Mouse (Mus musculus) limb, embryonic 12.5 days (tissue): ENCODE measurements around the gene Megf9. TPM values are rescaled to one million over a fixed set of nuclear protein-coding genes. Genes with fewer than 3 reads are reported as not detected.

ENCODE experiments used
- ATAC-seq: fragments of 200-750 bp; cut with Nextera tagmentation; 2 replicates; pipeline ENCODE4 v1.8.0; 2017; ENCODE audit warnings: low read depth, moderate TSS enrichment; ENCODE audit not compliant: insufficient number of reproducible peaks, insufficient read depth, low FRiP score, low TSS enrichment
- H3K27ac ChIP-seq: fragments of 300-500 bp; sonication (generic); 2 replicates; pipeline ENCODE4 v1.5.1; 2016; ENCODE audit warnings: mild to moderate bottlenecking, moderate library complexity
- H3K27me3 ChIP-seq: fragments of 300-500 bp; sonication (generic); 2 replicates; pipeline ENCODE4 v1.6.1; 2016; ENCODE audit warnings: mild to moderate bottlenecking, moderate library complexity
- H3K36me3 ChIP-seq: fragments of 300-500 bp; sonication (generic); 2 replicates; pipeline ENCODE4 v1.6.1; 2016; ENCODE audit warnings: mild to moderate bottlenecking, moderate library complexity
- H3K4me1 ChIP-seq: fragments of 300-500 bp; sonication (generic); replicated peaks from 2 replicates; pipeline ENCODE4 v1.6.1; 2016
- H3K4me2 ChIP-seq: fragments of 300-500 bp; sonication (generic); 2 replicates; pipeline ENCODE4 v1.6.1; 2016; ENCODE audit warnings: mild to moderate bottlenecking, moderate library complexity
- H3K4me3 ChIP-seq: fragments of 300-500 bp; sonication (generic); replicated peaks from 2 replicates; pipeline ENCODE4 v1.5.1; 2016; ENCODE audit warnings: mild to moderate bottlenecking
- H3K9ac ChIP-seq: fragments of 300-500 bp; sonication (generic); replicated peaks from 2 replicates; pipeline ENCODE4 v1.6.1; 2016; ENCODE audit warnings: mild to moderate bottlenecking, moderate library complexity
- H3K9me3 ChIP-seq: fragments of 300-500 bp; sonication (generic); 2 replicates; pipeline ENCODE4 v1.6.1; 2016; ENCODE audit warnings: mild to moderate bottlenecking, moderate library complexity
- WGBS: fragments of 180-500 bp; shearing (Covaris S2); methylation state at CpG from one replicate; pipeline ENCODE4 v1.1.7; 2016; 5-methylcytosine and 5-hydroxymethylcytosine counted together
- polyA plus RNA-seq: library from polyadenylated mRNA; unstranded; fragments of >200 nt; fragmentation: Nextera tagmentation; extraction: Ambion mirVana; gene quantifications from 2 replicates; pipeline ENCODE4 v1.2.1, GENCODE M21; 2016

Gene Megf9
- polyA plus RNA-seq, 1 experiment from 2014 or later: 14.1 TPM

DNA sequence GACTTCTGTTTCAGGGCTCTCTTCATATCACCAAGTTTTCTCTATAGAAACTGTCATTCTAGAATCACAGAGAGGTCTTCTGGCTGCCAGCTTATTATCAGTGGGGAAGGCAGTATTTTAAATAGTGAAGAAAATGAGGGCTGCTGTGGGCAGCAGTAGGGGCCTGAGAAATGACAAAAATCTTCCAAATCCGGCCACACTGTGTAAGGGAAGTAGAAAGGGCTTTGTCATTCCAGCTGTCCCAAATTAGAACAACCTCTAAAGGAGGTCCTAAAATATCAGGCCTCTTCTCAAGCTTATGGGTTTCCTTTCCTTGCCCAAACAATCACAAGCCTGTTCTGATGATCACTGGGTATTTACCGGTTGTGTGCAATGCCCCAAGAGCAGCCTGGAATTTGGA lies 7.6 kb upstream of the Megf9 start:
- no peaks in the 10 kb centered on the region for H3K27me3 ChIP-seq
- no peak overlapping the region for H3K4me2 ChIP-seq
- H3K4me1 ChIP-seq: no peaks in the 10 kb centered on the region
- no peaks in the 10 kb centered on the region for H3K9me3 ChIP-seq
- H3K4me3 ChIP-seq: no peak overlapping the region
- 52% methylated on average over 2 of the region's 2 CpGs for WGBS
- H3K36me3 ChIP-seq: no peaks in the 10 kb centered on the region
- no peak for ATAC-seq
- no peak overlapping the region for H3K27ac ChIP-seq
- no peak overlapping the region for H3K9ac ChIP-seq

DNA sequence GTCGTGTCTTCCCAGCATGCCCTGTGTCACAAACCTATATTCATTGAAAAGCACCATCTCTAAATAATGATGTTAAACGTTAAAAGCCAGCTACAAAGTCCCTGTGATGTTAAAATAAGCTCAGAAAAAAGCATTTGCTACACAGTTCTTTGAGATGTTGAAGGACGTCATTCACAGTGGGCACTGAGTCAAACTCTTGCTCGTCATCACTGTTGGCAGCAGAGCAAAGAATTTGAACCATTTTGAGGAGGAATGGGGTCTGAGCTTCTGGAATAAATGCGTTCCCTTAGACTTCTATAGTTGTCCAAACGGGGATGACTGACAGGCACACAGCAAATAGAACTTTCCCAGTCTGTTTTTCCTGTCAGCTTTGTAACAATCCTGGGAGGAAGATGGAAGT lies 5.9 kb upstream of the Megf9 start:
- no peak for ATAC-seq

DNA sequence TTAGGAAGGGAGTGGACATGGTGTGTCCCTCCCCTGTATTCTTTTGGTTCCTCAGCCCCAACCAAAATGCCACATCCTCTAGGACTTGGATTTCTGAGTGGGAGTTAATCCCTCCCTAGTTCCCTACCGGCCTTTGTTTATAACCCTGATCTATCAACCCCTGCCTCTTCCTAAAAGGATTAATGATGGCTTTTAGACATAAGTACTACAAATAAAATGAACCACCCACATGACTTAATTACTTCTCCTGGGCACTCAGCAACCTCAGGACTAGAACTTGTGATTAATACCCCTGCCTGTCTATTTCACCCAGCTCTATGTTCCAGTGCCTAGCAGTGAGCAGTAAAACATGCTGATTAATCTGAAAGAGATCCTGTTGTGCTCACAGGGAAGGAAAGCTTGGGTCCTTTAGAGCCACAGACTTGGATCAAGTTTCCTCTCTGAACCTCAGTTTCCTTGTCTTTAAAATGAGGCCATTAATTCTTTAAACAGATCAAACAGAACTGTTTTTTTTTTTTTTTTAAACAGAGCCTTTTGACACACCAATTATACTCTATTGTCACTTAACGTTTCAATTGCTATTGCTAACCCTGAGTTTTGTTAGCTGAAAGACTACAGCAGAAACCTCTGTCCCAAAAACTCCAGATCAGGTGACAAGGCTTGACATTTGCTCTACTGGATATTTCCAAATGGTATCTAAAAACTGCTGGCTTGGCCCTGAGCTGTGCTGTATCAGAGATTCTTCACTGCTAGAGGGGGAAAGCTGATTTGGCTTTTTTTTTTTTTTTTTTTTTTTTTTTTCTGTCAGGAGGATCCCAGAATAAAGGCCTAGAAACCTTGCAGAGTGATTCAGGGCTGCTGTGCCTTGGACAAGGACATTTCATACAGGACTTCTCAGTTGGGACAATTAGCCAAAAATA lies 2.1 kb upstream of the Megf9 start:
- no peaks in the 10 kb centered on the region for H3K36me3 ChIP-seq
- H3K4me3 ChIP-seq: no peak overlapping the region
- ATAC-seq: no peak
- no peak overlapping the region for H3K9ac ChIP-seq
- no peaks in the 10 kb centered on the region for H3K9me3 ChIP-seq
- peak overlapping the region; percentile 89; the same call in 1 of the 2 replicates for H3K4me2 ChIP-seq
- H3K27me3 ChIP-seq: no peaks in the 10 kb centered on the region
- peaks cover 26% of the 10 kb centered on the region for H3K4me1 ChIP-seq
- H3K27ac ChIP-seq: peak overlapping the region; percentile 97; the same call in 1 of the 2 replicates
- 11% methylated on average over 2 of the region's 2 CpGs for WGBS

More for the DNA sequence above, 5.9 kb upstream of the Megf9 start:
- H3K27ac ChIP-seq: no peak overlapping the region
- no peaks in the 10 kb centered on the region for H3K9me3 ChIP-seq
- H3K36me3 ChIP-seq: no peaks in the 10 kb centered on the region
- no peaks in the 10 kb centered on the region for H3K27me3 ChIP-seq
- H3K4me2 ChIP-seq: no peak overlapping the region
- H3K4me3 ChIP-seq: no peak overlapping the region
- no peak overlapping the region for H3K9ac ChIP-seq
- H3K4me1 ChIP-seq: peaks cover 10% of the 10 kb centered on the region
- WGBS: 82% methylated on average over 6 of the region's 6 CpGs

DNA sequence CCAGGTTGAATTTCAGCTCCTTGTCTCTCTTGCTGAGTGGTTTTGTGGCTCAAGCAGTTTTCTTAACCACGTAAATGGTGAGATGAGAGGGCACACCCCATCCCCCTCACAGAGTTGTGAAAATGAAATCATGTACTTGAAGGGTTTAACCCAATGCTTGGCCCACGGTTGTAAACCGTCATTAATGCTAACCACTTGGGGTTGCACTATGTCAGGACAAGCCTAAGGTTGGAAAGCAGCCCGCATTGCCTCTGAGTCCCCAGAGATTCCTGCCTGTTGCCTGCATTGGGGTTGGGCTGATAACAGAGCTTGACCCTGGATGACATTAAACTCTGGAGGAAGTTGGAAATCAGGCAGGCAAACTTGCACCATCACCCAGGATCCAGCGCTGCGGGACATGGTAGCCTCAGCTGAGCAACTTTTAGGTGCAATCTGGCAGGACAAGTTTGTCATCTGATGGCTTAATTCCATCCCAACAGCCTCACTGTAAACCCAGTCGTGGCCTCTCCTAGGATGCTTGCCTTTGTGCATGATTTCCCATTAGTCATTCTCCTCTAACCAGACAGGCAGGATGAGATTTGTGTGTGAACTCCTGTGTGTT lies 1.0 kb upstream of the Megf9 start:
- Histone ChIP-seq H3K27me3 (no peaks in the 10 kb centered on the region), H3K4me1 (peaks cover 26% of the 10 kb centered on the region), H3K36me3 (no peaks in the 10 kb centered on the region), H3K9me3 (no peaks in the 10 kb centered on the region), H3K4me2 (peak overlapping the region; percentile 89), H3K27ac (peak overlapping the region; percentile 97), H3K4me3 (peak overlapping the region; percentile 86), H3K9ac (peak overlapping the region; percentile 94)
- 21% methylated on average over 7 of the region's 7 CpGs for WGBS
- peak; percentile 4; the same call in 1 of the 2 replicates for ATAC-seq

DNA sequence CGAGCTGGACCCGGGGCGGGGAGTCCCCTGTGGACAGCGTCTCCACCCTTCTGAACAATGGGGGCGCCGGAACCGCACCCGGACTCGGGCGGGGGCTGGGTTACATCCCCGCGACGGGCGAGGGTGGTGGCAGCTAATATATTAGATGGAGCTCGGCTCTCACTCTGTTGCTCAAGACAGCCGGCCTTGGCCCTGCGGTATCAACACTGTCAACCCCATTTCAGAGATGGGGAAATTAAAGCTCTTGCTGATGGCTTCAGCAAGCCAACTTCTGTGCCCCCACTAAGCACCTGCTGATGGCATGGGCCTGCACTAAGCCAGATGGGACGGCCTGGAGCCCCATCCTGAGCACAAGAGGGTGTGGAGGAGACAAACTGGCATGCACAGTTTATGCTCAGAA lies 494 bp upstream of the Megf9 start:
- ATAC-seq: peak; percentile 12

DNA sequence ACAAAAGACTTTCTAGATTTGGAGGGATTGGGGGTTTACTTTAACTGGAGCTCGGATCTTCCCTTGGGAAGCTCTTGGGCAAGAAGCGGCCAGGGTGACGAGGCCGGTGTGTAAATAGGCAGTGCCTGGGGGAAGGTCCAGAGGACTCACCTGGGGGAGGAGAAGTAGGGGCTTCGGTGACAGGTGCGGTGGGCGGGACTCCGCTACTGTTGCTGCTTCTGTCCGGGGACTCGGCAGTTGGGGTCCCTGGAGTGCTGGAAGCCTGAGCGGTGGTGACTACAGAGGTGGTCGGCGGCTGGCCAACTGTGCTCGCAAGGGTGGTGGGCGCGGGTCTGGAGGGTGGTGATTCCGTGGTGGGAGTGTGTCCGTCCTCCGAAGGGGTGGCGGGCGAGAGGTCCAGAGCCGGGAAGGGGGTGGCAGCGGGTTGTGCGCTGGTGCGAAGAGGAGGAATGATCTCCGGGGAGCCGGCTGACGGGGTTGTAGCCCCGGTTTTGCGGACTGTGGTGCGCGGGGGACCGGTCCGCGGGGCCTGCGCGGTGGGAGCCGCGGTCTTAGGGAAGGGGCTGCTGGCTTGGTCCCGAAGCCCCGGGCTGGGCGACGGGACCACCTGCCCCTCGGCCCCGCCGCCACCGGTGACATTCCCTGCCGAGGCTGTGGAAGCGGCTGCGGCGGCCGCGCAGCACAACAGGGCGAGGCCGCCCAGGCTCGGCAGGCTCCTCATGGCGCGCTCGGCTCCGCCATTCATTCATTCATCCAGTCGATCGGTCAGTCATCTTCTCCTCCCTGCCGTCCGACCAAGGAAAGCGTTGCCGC lies 511 bp downstream of the Megf9 start:
- Histone ChIP-seq H3K4me2 (peak overlapping the region; percentile 89), H3K27ac (peak overlapping the region; percentile 50; the same call in 1 of the 2 replicates), H3K4me3 (peak overlapping the region; percentile 86), H3K27me3 (no peaks in the 10 kb centered on the region), H3K9me3 (no peaks in the 10 kb centered on the region), H3K9ac (peak overlapping the region; percentile 85), H3K4me1 (peaks cover 26% of the 10 kb centered on the region), H3K36me3 (no peaks in the 10 kb centered on the region; the same call in 1 of the 2 replicates)
- peak; percentile 68 for ATAC-seq
- under 1% methylated on average over 63 of the region's 66 CpGs for WGBS

More for the DNA sequence above, 494 bp upstream of the Megf9 start:
- H3K4me1 ChIP-seq: peaks cover 26% of the 10 kb centered on the region
- H3K4me2 ChIP-seq: peak overlapping the region; percentile 89
- no peaks in the 10 kb centered on the region for H3K27me3 ChIP-seq
- H3K4me3 ChIP-seq: peak overlapping the region; percentile 86
- under 1% methylated on average over 18 of the region's 18 CpGs for WGBS
- H3K27ac ChIP-seq: peak overlapping the region; percentile 97
- no peaks in the 10 kb centered on the region for H3K9me3 ChIP-seq
- peak overlapping the region; percentile 94 for H3K9ac ChIP-seq
- H3K36me3 ChIP-seq: no peaks in the 10 kb centered on the region

DNA sequence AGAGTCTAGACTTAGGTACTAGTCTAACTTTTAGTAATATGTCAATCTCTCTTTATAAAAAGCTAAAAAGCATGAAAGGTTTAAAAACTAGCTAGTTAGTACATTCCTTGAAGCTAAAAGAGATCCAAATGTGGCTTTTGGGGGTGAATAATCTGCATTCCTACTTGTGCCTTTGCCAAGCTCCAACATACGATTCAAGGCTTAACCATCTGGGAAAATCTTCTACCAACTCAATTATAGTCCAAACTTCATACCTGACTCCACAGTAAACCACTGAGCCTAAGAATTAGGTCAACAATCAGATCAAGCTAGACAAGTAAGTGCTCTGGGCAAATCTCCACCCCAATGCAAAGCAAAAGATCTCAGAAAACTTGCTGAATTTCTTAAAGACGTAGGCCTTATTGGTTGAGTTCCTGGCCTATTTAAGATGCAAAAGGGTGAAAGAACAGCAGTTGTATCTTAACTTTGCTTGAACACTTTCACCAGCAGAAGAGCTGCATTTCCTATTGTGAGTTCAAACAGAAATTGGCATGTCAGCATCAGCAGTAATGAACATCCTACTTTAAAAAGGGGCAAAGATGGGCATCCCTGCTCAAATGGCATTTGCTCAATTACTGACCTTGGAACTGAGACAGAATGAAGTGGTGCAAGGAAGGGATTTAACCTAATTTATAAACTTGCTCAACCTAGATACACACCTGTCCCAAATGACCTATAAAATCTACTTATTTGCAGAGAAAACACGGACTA lies 1.6 kb downstream of the Megf9 start:
- H3K9ac ChIP-seq: peak overlapping the region; percentile 85; the same call in 1 of the 2 replicates
- no peaks in the 10 kb centered on the region; the same call in 1 of the 2 replicates for H3K36me3 ChIP-seq
- H3K4me3 ChIP-seq: peak overlapping the region; percentile 86
- no peak overlapping the region for H3K27ac ChIP-seq
- 63% methylated on average over 3 of the region's 3 CpGs for WGBS
- no peaks in the 10 kb centered on the region for H3K9me3 ChIP-seq
- H3K27me3 ChIP-seq: no peaks in the 10 kb centered on the region
- H3K4me2 ChIP-seq: peak overlapping the region; percentile 89
- ATAC-seq: no peak
- H3K4me1 ChIP-seq: peaks cover 26% of the 10 kb centered on the region

DNA sequence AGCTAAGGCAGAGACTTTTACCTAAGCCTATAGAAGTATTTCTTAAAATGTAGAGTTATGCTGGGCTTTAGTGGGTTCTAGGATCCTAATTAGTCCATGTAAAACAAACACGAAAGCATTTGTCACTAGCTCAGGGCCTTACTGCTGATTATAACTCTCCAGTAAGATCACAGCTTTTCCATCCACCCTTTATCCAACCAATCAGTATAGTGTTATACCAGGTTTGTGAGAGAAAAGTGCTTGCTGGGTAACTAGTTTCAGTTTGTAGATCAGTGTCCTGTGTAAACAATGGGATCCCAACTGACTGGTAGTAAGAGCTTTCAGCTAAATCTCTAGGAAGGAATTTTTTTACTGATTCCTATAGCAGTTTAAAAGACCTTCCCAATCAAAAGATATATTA lies 3.8 kb downstream of the Megf9 start:
- no peak overlapping the region for H3K4me2 ChIP-seq
- no peak overlapping the region for H3K9ac ChIP-seq
- no peaks in the 10 kb centered on the region; the same call in 1 of the 2 replicates for H3K36me3 ChIP-seq
- peaks cover 19% of the 10 kb centered on the region for H3K4me1 ChIP-seq
- H3K4me3 ChIP-seq: no peak overlapping the region
- WGBS: 89% methylated on average over 1 of the region's 1 CpGs
- no peaks in the 10 kb centered on the region for H3K27me3 ChIP-seq
- ATAC-seq: no peak
- no peaks in the 10 kb centered on the region for H3K9me3 ChIP-seq
- no peak overlapping the region for H3K27ac ChIP-seq

DNA sequence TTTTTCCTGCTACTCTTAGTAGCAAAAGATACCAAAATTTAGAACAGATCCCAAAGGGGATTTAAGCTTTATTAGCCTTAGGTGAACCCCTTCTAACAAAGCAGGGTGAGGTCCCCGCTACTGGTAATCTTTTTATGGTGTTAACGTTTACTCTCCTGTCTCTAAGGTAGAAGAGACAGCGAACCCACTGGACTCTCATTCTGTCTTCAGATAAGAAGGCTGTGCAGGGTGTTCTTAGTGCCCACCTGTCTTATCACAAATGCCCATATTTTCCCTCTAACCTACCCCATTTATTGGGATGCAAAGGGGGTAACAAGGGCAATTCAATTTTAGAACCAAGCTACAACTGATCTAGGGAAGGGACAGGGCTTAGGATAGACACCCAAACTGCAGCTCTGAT lies 6.2 kb downstream of the Megf9 start:
- Histone ChIP-seq H3K4me1 (peaks cover 12% of the 10 kb centered on the region), H3K27me3 (no peaks in the 10 kb centered on the region), H3K4me3 (no peak overlapping the region), H3K9me3 (no peaks in the 10 kb centered on the region), H3K27ac (no peak overlapping the region), H3K4me2 (no peak overlapping the region), H3K9ac (no peak overlapping the region), H3K36me3 (no peaks in the 10 kb centered on the region; the same call in 1 of the 2 replicates)
- ATAC-seq: no peak
- 67% methylated on average over 3 of the region's 3 CpGs for WGBS

DNA sequence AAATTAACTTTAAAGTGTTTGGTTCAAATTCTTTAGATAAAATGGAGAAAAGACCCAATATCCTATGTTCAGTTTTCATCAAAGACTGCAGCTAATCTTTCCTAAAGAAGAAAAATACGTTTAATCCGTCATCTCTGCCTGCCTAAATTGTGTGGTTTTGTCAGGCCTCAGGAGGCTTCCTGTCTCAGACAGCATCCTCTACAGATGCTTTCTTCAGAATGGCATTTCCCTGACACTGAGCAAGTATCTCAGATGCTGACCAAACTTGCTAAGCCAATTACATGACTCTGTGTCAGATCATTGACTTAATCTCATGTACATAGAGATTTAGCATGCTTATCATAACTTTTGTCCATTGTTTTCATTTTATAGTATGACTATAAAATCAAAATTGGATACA lies 11.4 kb downstream of the Megf9 start:
- Histone ChIP-seq H3K36me3 (no peaks in the 10 kb centered on the region), H3K4me1 (no peaks in the 10 kb centered on the region), H3K9ac (no peak overlapping the region), H3K27me3 (no peaks in the 10 kb centered on the region), H3K27ac (no peak overlapping the region), H3K9me3 (no peaks in the 10 kb centered on the region), H3K4me2 (no peak overlapping the region), H3K4me3 (no peak overlapping the region)
- no peak for ATAC-seq
- WGBS: 81% methylated on average over 2 of the region's 2 CpGs
